Mouse (Mus musculus): ENCODE measurements around the gene Kpna2.
"Not testable (repeated sequence)": the region's sequence is repeated elsewhere in the genome, so short reads cannot be mapped to it uniquely, and the experiment has no call there.

Kpna2 gene

DNA sequence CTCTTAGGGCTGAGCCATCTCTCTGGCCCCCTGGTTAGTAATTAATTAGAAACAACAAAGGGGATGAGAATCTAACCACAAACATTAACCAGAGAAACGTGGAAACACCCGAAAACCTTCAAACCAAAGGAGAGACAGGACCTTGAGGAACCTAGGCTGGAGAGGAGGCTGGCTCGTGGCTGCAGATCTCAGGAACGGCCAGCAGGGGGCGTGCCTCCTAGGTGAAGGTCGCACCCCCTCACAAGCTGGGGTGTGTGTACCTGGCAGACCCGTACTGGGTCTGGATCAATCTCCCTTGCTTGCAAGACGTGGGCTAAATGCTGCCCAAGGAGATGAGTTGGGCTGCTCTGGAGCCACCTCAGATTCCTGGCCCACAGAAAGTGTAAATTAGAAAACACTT, 19.3 kb upstream of the Kpna2 start:
- DNase-seq (ENCODE audit: low read depth, low spot score) = peak; percentile 63

- no peak for DNase-seq (ENCODE audit: low read depth, low spot score)
These were observed 18.1 kb upstream of the Kpna2 start for GRCm38 (mm10) chr11:107017339-107017886.

GRCm38 (mm10) chr11:107016893-107017292, 17.6 kb upstream of the Kpna2 start:
- DNase-seq (ENCODE audit: low read depth, low spot score) = no peak

DNA sequence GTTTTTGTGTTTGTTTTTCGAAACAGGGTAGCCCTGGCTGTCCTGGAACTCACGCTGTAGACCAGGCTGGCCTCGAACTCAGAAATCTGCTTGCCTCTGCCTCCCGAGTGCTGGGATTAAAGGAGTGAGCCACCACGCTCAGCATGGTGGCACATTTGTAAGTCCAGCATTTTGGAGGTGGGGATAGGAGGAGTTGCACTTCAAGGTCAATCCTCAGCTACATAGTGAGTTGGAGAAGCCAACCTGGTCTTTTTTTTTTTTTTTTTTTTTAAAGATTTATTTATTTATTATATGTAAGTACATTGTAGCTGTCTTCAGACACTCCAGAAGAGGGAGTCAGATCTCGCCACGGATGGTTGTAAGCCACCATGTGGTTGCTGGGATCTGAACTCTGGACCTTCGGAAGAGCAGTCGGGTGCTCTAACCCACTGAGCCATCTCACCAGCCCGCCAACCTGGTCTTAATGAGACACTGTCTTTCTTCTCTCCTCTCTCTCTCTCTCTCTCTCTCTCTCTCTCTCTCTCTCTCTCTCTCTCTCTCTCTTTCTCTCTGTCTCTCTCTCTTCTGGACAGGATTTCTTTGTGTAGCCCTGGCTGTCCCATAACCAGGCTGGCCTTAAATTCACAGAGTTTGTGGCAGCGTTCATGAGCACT, 16.3 kb upstream of the Kpna2 start:
- DNase-seq (ENCODE audit: low read depth, low spot score) = not testable (repeated sequence)

- peak; percentile 82 for DNase-seq (ENCODE audit: low read depth, low spot score)
These were observed 15.4 kb upstream of the Kpna2 start for GRCm38 (mm10) chr11:107014597-107015309.

DNA sequence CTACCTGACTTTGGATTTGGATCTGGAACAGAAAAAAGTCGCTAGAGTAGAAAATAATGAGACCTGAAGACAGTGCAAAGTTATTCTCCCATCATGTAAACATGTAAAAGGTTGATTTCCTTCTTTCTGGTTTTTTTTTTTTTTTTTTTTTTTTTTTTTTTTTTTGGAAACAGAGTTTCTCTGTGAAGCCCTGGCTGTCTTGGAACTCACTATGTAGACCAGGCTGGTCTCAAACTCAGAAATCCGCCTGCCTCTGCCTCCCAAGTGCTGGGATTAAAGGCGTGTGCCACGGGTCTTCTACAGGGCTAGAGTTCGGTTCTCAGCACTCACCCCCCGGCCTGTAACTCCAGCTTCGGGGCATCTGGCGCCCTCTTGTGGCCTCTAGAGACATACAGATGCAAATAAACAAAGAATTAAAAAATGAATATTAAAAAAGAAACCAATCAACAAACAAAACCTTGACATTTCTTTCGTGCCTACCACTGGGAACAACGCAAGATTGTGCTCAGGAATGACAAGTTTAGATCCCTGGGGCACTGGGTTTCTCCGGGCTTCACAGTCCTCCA, 14.8 kb upstream of the Kpna2 start:
- DNase-seq (ENCODE audit: low read depth, low spot score) = peak; percentile 63

- peak; percentile 98 for DNase-seq (ENCODE audit: low read depth, low spot score)
These were observed 13.1 kb upstream of the Kpna2 start for GRCm38 (mm10) chr11:107012324-107013017.

GRCm38 (mm10) chr11:107011669-107012323, 12.5 kb upstream of the Kpna2 start:
- DNase-seq (ENCODE audit: low read depth, low spot score) = peak; percentile 20

DNA sequence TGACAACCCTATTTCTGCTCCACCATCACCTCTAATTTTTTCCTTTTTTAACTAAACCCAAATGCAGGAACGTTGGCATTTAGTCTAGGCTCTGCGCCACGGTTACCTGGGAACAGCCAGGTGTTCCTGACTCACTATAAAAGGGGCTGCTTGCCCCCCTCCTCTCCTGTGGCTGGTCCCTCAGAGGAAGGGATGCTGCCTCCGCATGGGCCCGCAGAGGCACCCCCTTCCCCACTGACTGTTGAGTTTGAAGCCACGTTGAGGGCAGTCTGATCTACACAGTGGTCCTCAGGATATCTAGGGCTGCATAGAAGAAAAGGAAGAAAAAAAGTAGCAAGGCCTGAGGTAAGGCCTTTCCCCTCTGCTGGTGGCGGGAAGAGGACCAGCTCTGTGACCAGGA, 11.8 kb upstream of the Kpna2 start:
- DNase-seq (ENCODE audit: low read depth, low spot score) = no peak

GRCm38 (mm10) chr11:107010447-107010846, 11.1 kb upstream of the Kpna2 start:
- DNase-seq (ENCODE audit: low read depth, low spot score) = no peak

DNA sequence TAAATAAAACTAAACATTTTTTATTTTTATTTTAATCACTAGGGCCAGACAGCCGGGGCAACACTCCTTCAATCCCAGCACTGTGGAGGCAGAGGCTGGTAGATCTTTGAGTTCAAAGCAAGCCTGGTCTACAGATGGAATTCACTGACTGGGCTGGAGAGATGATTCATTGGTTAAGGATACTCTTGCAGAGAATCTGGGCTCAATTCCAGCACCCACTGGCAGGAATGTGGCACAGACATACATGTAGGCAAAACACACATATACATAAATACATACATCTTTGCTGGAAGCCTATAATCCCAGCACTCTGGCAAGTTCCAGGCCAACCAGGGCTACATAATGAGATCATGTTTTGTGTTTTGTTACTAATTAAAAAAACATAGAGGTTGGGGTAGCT, 6.2 kb upstream of the Kpna2 start:
- DNase-seq (ENCODE audit: low read depth, low spot score) = no peak

DNA sequence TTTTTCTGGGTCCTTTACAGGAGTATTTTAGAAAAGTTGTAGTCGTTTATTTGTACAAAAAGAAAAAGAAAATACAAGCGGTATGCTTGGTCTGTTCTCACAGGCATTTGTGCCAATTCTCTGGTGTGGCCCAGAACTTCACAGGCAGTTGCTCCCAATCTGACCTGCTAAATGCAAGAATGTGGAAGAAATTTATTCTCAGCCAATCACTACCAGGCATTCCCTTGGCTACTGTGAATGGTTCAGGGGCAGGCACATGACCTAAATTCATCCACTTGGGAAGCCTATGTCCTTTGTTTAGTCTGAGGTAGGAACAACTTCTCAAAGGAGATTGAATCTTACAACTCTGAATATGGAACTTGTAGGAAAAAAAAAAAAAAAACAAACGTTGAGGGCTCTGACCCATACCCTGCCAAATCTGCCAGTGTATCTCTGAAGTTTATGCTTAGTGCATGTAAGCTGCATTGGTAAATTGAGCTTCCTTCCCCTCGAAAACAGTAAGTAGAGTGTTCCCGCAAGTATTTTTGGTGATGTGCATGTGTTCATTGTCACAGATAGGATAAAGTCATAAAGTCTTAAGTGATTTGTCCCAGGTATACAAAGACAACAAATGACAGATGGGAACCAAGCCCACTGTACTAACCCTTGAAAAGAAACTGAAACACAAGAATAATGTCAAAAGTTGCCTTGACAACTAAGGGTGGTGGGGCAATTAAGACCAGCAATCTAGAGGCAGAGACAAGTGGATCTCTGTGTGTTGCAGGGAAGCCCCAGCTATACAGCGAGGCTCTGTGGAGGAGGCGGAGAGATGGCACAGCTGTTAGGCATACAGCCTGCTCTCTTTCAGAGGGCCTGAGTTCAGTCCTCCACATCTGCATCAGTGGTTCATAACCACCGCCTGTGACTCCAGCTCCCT, 2.7 kb upstream of the Kpna2 start:
- no peak for DNase-seq (ENCODE audit: low read depth, low spot score)

GRCm38 (mm10) chr11:106999949-107000513, 690 bp upstream of the Kpna2 start:
- no peak for DNase-seq (ENCODE audit: low read depth, low spot score)

DNA sequence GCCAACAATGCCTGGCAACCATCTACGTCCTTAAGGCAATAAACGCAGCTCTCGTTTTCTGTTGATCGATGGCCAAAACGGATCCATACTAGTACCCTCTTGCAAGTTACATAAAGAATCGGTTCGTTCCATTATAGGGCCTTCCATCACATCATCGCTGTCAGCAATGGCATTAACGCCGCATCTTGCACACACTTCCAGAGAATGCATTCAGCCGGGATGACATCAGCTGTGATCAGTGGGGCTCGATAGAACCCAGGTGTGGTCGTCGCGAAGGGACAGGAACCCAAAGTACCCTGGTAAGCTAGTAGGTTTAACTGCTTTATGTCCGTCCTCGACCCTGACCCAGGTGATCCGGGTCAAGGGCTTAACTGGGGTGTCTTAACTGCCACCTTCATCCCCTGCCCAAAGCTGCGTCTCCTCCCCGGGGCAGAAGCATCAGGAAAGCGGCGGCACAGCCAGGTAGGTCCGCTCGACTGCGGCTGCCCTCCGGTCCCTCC, 640 bp downstream of the Kpna2 start:
- DNase-seq (ENCODE audit: low read depth, low spot score) = no peak

- DNase-seq (ENCODE audit: low read depth, low spot score) = no peak
These were observed 1.4 kb downstream of the Kpna2 start for GRCm38 (mm10) chr11:106997976-106998375.

DNA sequence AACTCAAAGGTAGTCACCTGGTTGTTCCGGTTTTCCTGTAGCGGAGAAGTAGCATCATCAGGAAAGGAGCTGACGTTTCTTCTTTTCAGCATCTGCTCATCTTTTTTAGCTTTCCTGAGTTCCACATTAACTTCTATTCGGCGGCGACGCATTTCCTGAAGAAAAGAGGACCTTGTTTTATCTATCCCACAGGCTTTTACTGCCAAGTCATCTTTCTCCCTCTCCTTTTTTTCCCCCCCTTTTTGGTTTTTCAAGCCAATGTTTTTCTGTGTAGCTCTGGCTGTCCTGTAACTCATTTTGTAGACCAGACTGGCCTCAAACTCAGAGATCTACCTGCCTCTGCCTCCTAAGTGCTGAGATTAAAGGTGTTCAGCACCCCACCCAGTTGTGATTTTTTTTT, 2.8 kb downstream of the Kpna2 start:
- not testable (repeated sequence) for DNase-seq (ENCODE audit: low read depth, low spot score)

GRCm38 (mm10) chr11:106994246-106995085, 4.9 kb downstream of the Kpna2 start:
- DNase-seq (ENCODE audit: low read depth, low spot score) = no peak

DNA sequence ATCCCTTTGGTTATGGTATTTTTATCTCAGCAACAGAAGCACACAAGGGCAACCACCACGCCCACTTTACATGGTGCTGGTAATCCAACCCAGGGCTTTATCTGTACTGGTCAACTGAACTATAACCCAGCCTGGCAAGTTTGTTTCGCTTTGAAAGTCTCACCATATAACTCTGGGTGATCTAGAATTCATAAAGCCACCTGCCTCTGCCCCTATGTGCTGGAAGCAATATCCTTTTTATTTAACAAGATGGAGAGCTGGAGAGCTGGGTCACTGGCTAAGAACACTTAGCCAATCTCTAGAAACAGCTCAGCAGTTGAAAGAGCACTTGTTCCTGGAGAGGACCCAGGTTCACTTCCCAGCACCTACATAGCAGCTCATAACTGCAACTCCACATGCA, 12.0 kb downstream of the Kpna2 start:
- DNase-seq (ENCODE audit: low read depth, low spot score) = no peak

DNA sequence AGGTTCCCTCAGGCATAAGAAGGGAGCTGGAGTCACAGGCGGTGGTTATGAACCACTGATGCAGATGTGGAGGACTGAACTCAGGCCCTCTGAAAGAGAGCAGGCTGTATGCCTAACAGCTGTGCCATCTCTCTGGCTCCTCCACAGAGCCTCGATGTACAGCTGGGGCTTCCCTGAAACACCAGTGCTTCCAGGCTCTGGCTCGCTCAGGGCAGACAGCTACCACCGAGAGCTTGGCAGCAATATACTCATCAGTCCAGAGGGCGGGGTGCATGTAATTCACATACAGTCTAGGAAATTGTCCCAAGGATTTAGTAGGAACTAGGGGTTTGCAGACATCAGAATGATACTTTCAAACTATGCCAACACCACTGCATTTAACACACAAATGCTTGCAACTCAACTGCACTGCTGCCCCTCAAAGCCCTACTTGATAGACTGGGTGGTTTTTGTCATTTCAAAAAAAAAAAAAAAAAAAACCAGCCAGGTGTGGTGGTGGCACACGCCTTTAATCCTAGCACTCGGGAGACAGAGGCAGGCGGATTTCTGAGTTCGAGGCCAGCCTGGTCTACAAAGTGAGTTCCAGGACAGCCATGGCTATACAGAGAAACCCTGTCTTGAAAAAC, 13.2 kb downstream of the Kpna2 start:
- DNase-seq (ENCODE audit: low read depth, low spot score) = not testable (repeated sequence)
